Mouse (Mus musculus) gastrocnemius, postnatal 10 days (tissue): Measurements from ENCODE around the gene Rhpn2. TPM values are rescaled to one million over a fixed set of nuclear protein-coding genes. Genes with fewer than 3 reads are reported as not detected.

Source experiments
- DNase-seq: peaks from one replicate; pipeline ENCODE4 v3.0.0; 2021; ENCODE audit warnings: mixed read lengths
- total RNA-seq, 2 experiments: library from RNA; stranded (reverse); gene quantifications; 2 replicates each; pipeline ENCODE4 v1.2.3; 2021

Gene Rhpn2
- total RNA-seq, 2 experiments from 2014 or later: 0.94 to 1.8 TPM

- no peak for DNase-seq
Measured at GRCm38 (mm10) chr7:35388694-35389093, 54.7 kb downstream of the Rhpn2 start.

GRCm38 (mm10) chr7:35392935-35393334, 59.0 kb downstream of the Rhpn2 start:
- no peak for DNase-seq

GRCm38 (mm10) chr7:35395734-35396456, 61.9 kb downstream of the Rhpn2 start:
- DNase-seq: peak; percentile 14

- peak; percentile 78 for DNase-seq
Measured at GRCm38 (mm10) chr7:35396542-35397168, 62.7 kb downstream of the Rhpn2 start, which contains the start of the genes Faap24 and Cep89. Gene Faap24, minus strand, starts transcription at chr7:35396836. Gene Cep89, plus strand, starts transcription at chr7:35397035.

- DNase-seq: no peak
Measured at GRCm38 (mm10) chr7:35401169-35401568, 67.2 kb downstream of the Rhpn2 start.

GRCm38 (mm10) chr7:35415226-35415625, 81.3 kb downstream of the Rhpn2 start:
- DNase-seq: no peak

- no peak for DNase-seq
Measured at GRCm38 (mm10) chr7:35415801-35416653, 82.1 kb downstream of the Rhpn2 start.

GRCm38 (mm10) chr7:35416654-35416948, 82.6 kb downstream of the Rhpn2 start:
- no peak for DNase-seq

- DNase-seq: no peak
Measured at GRCm38 (mm10) chr7:35423071-35423470, 89.1 kb downstream of the Rhpn2 start.

GRCm38 (mm10) chr7:35428146-35428545, 94.2 kb downstream of the Rhpn2 start:
- DNase-seq: no peak

GRCm38 (mm10) chr7:35435266-35435665, 101.3 kb downstream of the Rhpn2 start:
- DNase-seq: no peak

Other genes starting within 250 kb of the Rhpn2 start
- 1 to 10 TPM; 7.5 to 8.2 TPM for gene Cebpa, start 214.9 kb upstream of the Rhpn2 start, total RNA-seq
- 1 to 10 TPM; 2.8 to 4.1 TPM for gene Slc7a10, start 147.8 kb upstream of the Rhpn2 start, total RNA-seq
- gene Lrp3, start 118.7 kb upstream of the Rhpn2 start, total RNA-seq: 10 to 100 TPM; 12.1 to 13.8 TPM
- 1 to 10 TPM; 8.8 TPM for gene Gpatch1, start 15.7 kb upstream of the Rhpn2 start, total RNA-seq
- gene Faap24, start 62.7 kb downstream of the Rhpn2 start, total RNA-seq: 1 to 10 TPM; 1.7 to 2.1 TPM
- gene Cep89, start 62.9 kb downstream of the Rhpn2 start, total RNA-seq: 1 to 10 TPM; 5.5 to 6.6 TPM
- gene Slc7a9, start 114.6 kb downstream of the Rhpn2 start, total RNA-seq: not detected
- gene Tdrd12, start 203.6 kb downstream of the Rhpn2 start, total RNA-seq: under 1 TPM in 1 of 2 experiments, not detected in 1; 0.14 TPM
- 10 to 100 TPM; 37.0 to 41.8 TPM for gene Nudt19, start 222.1 kb downstream of the Rhpn2 start, total RNA-seq